Mouse (Mus musculus) embryonic facial prominence, embryonic 11.5 days (tissue): ENCODE results near the gene Mtg2. TPM values are rescaled to one million over a fixed set of nuclear protein-coding genes. Genes with fewer than 3 reads are reported as not detected.

Experiments used
- ATAC-seq: fragments of 200-750 bp; cut with Nextera tagmentation; replicated peaks from 2 replicates; pipeline ENCODE4 v1.8.0; 2017; ENCODE audit warnings: low read depth; ENCODE audit not compliant: insufficient number of reproducible peaks, low FRiP score, low TSS enrichment
- DNase-seq: peaks from one replicate; pipeline ENCODE4 v3.0.0-alpha.2; 2015; ENCODE audit warnings: low spot score
- H3K27ac ChIP-seq: fragments of 300-500 bp; sonication (generic); replicated peaks from 2 replicates; pipeline ENCODE4 v1.5.1; 2014; ENCODE audit warnings: mild to moderate bottlenecking, low read depth, low read length, control low read depth
- H3K27me3 ChIP-seq: fragments of 300-500 bp; sonication (generic); 2 replicates; pipeline ENCODE4 v1.6.1; 2014; ENCODE audit warnings: mild to moderate bottlenecking, low read length, moderate library complexity, mixed read lengths; ENCODE audit not compliant: control insufficient read depth, insufficient read depth
- H3K36me3 ChIP-seq: fragments of 300-500 bp; sonication (generic); replicated peaks from 2 replicates; pipeline ENCODE4 v1.6.1; 2014; ENCODE audit warnings: low read depth, mild to moderate bottlenecking, low read length, moderate library complexity, mixed read lengths; ENCODE audit not compliant: control insufficient read depth, insufficient read depth
- H3K4me1 ChIP-seq: fragments of 300-500 bp; sonication (generic); 2 replicates; pipeline ENCODE4 v1.6.1; 2014; ENCODE audit warnings: low read length, mixed read lengths; ENCODE audit not compliant: control insufficient read depth, insufficient read depth
- H3K4me2 ChIP-seq: fragments of 300-500 bp; sonication (generic); 2 replicates; pipeline ENCODE4 v1.6.1; 2014; ENCODE audit warnings: low read depth, mild to moderate bottlenecking, control low read depth, low read length, moderate library complexity
- H3K4me3 ChIP-seq: fragments of 300-500 bp; sonication (generic); 2 replicates; pipeline ENCODE4 v1.5.1; 2014; ENCODE audit warnings: low read depth, low read length, control low read depth
- H3K9ac ChIP-seq: fragments of 300-500 bp; sonication (generic); replicated peaks from 2 replicates; pipeline ENCODE4 v1.6.1; 2014; ENCODE audit warnings: mild to moderate bottlenecking, control low read depth, low read length
- H3K9me3 ChIP-seq: fragments of 300-500 bp; sonication (generic); replicated peaks from 2 replicates; pipeline ENCODE4 v1.6.1; 2016; ENCODE audit warnings: mild to moderate bottlenecking, low read length, inconsistent platforms, mixed read lengths; ENCODE audit not compliant: control insufficient read depth
- WGBS: fragments of 180-500 bp; shearing (Covaris S2); extraction: QIAGEN DNeasy Blood & Tissue Kit; methylation state at CpG from one replicate; pipeline ENCODE4 v1.1.7; 2014; 5-methylcytosine and 5-hydroxymethylcytosine counted together
- polyA plus RNA-seq: library from polyadenylated mRNA; unstranded; fragments of >200 nt; fragmentation: Nextera tagmentation; extraction: Ambion mirVana; gene quantifications from 2 replicates; pipeline ENCODE4 v1.2.1, GENCODE M21; 2014

Gene Mtg2
- polyA plus RNA-seq, 1 experiment from 2014 or later, result 25.5 TPM

DNA sequence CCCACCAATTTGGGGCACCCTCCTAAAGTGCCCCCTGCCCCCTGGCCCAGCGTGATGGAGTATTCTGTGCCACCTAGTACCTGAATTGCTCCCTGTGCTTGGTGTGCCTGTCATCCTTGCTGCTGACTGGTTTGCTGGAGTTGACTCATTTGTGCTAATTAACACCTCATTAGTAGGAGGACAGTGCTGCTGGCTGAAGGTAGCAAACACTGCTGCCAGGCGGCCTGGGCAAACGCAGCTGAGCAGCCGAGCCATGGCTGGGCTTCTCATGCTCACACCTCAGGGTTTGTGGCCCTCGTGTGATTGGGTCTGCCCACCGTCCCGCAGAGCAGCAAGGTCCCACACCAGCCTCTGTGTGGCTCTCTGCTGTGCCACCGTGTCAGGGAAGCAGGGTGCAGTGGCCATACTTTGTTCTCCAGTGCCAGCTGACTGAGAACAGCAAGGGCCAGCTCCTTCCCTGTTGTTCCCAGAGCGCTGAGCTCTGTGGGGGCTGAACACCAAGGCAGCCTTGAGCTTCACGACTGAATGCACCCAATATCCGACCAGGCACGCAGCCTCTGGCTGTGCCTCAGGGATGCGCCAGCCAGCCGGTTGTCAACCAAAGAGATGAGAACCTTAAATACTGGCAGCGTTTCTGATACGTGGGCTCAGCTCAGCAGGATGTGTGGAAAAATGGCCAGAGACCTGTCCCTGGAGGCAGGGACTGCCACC is 15.7 kb downstream of the Mtg2 start:
- H3K36me3 ChIP-seq, result no peaks in the 10 kb centered on the region
- H3K4me1 ChIP-seq, result no peaks in the 10 kb centered on the region
- no peaks in the 10 kb centered on the region for H3K9me3 ChIP-seq
- H3K9ac ChIP-seq, result no peak overlapping the region
- DNase-seq (no peak), ATAC-seq (no peak)
- H3K4me3 ChIP-seq, result no peak overlapping the region
- no peaks in the 10 kb centered on the region for H3K27me3 ChIP-seq
- no peak overlapping the region for H3K27ac ChIP-seq
- WGBS, result 80% methylated on average over 16 of the region's 16 CpGs
- H3K4me2 ChIP-seq, result no peak overlapping the region

DNA sequence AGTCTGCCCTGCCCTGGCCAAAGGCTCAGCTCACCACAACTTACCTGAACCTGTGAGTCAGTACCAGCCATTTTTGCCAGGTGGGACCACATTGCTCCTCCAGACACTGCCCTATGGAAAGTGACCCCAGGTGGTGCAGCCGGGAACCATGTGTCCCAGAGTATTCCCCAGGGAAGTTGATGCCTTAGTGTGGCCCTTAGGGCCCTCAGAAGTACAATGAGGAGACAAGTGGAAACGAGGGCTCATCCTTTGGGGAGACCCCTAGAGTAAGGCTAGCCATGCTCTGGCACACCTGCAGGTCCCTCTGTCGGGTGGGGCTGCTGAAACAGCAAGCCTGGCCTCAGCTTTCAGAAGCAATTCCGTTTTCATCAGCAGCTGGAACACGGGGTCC is 16.2 kb downstream of the Mtg2 start:
- Histone ChIP-seq H3K4me3 (no peak overlapping the region), H3K9ac (no peak overlapping the region), H3K27ac (no peak overlapping the region), H3K4me1 (no peaks in the 10 kb centered on the region), H3K9me3 (no peaks in the 10 kb centered on the region), H3K36me3 (no peaks in the 10 kb centered on the region), H3K4me2 (no peak overlapping the region), H3K27me3 (no peaks in the 10 kb centered on the region)
- WGBS, result 85% methylated on average over 5 of the region's 5 CpGs
- ATAC-seq (no peak), DNase-seq (no peak)

DNA sequence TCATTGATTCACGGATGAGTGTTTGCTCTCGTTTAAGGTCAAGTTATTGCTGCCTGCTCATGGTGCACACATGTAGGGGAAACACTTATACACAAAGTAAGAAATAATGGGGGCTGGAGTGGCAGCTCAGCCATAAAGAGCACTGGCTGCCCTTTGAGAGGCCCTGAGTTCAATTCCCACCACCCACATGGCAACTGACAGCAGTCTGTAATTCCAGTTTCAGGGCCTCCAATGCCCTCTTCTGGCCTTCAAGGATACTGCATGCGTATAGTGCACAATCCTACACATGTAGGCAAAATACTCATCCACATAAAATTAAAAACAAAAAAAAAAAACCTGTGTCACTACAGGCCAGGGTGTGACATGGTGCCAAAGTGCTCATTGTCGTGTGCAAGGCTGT is 17.1 kb downstream of the Mtg2 start:
- DNase-seq (no peak), ATAC-seq (no peak)
- Histone ChIP-seq H3K36me3 (no peaks in the 10 kb centered on the region), H3K4me3 (no peak overlapping the region), H3K27ac (no peak overlapping the region), H3K9me3 (no peaks in the 10 kb centered on the region), H3K27me3 (no peaks in the 10 kb centered on the region), H3K4me2 (no peak overlapping the region), H3K4me1 (no peaks in the 10 kb centered on the region), H3K9ac (no peak overlapping the region)
- WGBS, result 91% methylated on average over 4 of the region's 4 CpGs

DNA sequence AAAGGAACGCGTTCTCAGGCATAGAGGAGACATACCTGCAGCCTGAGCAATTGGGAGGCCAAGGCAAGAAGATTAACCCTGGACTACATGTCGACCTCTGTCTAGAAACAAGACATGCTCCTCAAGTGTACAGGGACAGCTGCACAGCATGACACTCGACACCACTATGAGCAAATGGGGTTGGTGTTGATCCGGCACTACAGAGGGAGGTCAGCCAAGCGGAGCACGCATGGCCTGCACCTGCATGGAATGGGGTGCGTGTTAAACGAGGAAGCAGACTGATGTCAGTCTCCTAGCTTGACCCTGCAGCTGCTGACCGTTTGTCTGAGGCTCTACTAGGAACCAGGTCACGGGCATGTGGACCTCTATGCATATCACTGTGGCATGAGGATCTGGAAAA is 19.9 kb downstream of the Mtg2 start:
- WGBS, result 54% methylated on average over 11 of the region's 11 CpGs
- no peaks in the 10 kb centered on the region for H3K4me1 ChIP-seq
- no peak overlapping the region for H3K9ac ChIP-seq
- no peak overlapping the region for H3K27ac ChIP-seq
- H3K27me3 ChIP-seq, result no peaks in the 10 kb centered on the region
- no peak for ATAC-seq
- H3K4me3 ChIP-seq, result no peak overlapping the region
- H3K4me2 ChIP-seq, result no peak overlapping the region
- no peak for DNase-seq
- no peaks in the 10 kb centered on the region for H3K36me3 ChIP-seq
- no peaks in the 10 kb centered on the region for H3K9me3 ChIP-seq

DNA sequence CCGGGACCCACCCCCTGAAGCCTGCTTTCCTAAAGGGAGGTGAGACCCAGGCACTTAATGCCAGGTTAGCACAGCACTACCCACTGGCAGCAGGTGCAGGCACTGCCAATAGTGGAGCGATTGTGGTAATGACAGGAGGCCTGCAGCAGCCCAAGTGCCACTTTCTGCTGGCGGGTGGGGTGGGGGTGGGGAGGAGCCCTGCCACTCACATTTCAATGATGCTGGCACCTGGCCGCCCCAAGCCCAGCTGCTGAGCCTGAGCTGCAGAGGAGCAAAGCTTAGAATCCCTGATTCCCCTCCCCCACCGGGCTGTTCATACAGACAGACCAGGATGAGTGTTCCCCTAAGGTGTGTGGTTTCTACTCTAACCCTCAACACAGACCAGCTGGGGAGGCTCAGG is 25.3 kb downstream of the Mtg2 start:
- no peak overlapping the region for H3K27ac ChIP-seq
- H3K4me2 ChIP-seq, result no peak overlapping the region
- 0 out of 2 replicates have a peak, but pooled peaks have one; percentile 32 for ATAC-seq
- H3K36me3 ChIP-seq, result no peaks in the 10 kb centered on the region
- H3K4me3 ChIP-seq, result no peak overlapping the region
- H3K9me3 ChIP-seq, result no peaks in the 10 kb centered on the region
- H3K27me3 ChIP-seq, result peaks cover 12% of the 10 kb centered on the region
- H3K9ac ChIP-seq, result no peak overlapping the region
- WGBS, result 32% methylated on average over 5 of the region's 5 CpGs
- peak; percentile 7 for DNase-seq
- H3K4me1 ChIP-seq, result no peaks in the 10 kb centered on the region

DNA sequence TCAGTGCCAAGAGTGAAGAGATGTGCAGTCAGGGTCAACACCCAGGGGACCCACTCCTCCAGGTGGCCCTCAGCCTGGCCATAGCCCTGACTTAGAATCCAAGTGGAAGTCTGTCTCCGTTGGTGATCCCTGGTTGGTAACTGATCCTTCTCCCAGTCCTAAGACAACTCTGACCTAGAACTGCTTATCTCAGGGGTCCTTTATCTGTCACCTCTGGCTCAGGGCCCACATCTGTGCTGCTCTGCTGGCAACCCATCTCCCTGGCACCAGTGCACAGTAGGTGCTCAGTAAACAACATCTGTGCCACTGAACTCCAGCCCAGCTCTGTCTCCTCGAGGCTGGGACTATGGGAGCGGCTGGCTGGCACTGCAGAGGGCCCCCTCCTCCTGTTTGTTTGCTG is 27.2 kb downstream of the Mtg2 start:
- no peaks in the 10 kb centered on the region for H3K36me3 ChIP-seq
- WGBS, result 64% methylated on average over 3 of the region's 3 CpGs
- no peak overlapping the region for H3K27ac ChIP-seq
- no peak overlapping the region for H3K4me3 ChIP-seq
- H3K9me3 ChIP-seq, result no peaks in the 10 kb centered on the region
- DNase-seq (no peak), ATAC-seq (no peak)
- H3K4me2 ChIP-seq, result no peak overlapping the region
- H3K4me1 ChIP-seq, result no peaks in the 10 kb centered on the region
- no peak overlapping the region for H3K9ac ChIP-seq
- peaks cover 29% of the 10 kb centered on the region for H3K27me3 ChIP-seq

DNA sequence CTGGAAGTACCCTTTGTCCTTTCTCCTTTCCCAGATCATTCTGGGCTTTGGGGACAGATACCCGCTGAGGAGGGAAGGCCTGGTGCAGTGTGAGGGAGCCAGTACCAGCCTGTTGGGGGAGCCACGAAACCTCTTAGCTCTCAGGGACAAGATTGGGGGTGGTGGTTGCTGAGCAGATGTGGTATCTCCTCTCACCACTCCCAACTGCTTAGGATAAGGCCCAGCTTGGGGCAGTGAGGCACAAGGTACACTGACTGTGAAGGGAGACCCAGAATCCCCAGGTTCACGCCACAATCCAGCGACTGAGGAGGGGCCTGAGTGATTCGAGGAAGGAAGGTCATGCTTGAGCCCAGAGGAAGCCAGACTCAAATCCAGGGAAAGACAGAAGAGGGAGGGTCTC is 27.8 kb downstream of the Mtg2 start:
- DNase-seq, result no peak
- ATAC-seq, result no peak
- Histone ChIP-seq H3K4me3 (no peak overlapping the region), H3K9ac (no peak overlapping the region), H3K27ac (no peak overlapping the region), H3K4me1 (no peaks in the 10 kb centered on the region), H3K4me2 (no peak overlapping the region), H3K9me3 (no peaks in the 10 kb centered on the region), H3K27me3 (peaks cover 35% of the 10 kb centered on the region), H3K36me3 (no peaks in the 10 kb centered on the region)
- WGBS, result 39% methylated on average over 5 of the region's 5 CpGs

DNA sequence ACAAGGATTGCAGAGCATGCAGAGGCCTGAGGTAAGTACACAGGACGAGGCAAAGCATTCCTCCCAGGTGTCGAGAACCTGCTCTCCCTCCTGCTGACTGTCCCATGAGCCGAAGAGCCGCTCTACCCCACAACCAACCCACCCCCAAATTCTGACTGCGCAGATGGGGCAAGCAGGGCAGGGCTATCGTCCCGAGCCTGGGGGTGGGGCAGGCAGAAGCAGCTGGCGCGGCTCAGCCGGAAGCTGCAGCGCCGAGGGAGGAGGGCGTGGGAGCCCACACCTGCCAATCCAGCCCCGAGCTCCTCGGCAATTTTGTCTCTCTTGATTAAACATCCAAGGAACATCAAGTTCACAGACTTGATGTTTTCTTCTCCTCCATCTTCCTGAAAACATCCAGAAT is 29.1 kb downstream of the Mtg2 start:
- 9% methylated on average over 15 of the region's 15 CpGs for WGBS
- H3K36me3 ChIP-seq, result no peaks in the 10 kb centered on the region
- H3K9me3 ChIP-seq, result no peaks in the 10 kb centered on the region
- H3K27me3 ChIP-seq, result peaks cover 48% of the 10 kb centered on the region
- H3K4me3 ChIP-seq, result no peak overlapping the region
- ATAC-seq (no peak), DNase-seq (no peak)
- peaks cover 2% of the 10 kb centered on the region; the same call in 1 of the 2 replicates for H3K4me1 ChIP-seq
- no peak overlapping the region for H3K4me2 ChIP-seq
- no peak overlapping the region for H3K27ac ChIP-seq
- H3K9ac ChIP-seq, result no peak overlapping the region
